Mouse (Mus musculus) C2C12 (cell line): ENCODE measurements around the gene Osbpl3.

Experiments
- CEBPB ChIP-seq: IDR thresholded peaks from one replicate; pipeline ENCODE4 v1.6.1; 2011; ENCODE audit warnings: low read depth, mild to moderate bottlenecking, control low read depth, moderate library complexity
- CTCF ChIP-seq: IDR thresholded peaks from one replicate; pipeline ENCODE4 v1.5.1; 2011; ENCODE audit not compliant: control insufficient read depth, insufficient read depth, insufficient read length
- MAX ChIP-seq: IDR thresholded peaks from one replicate; pipeline ENCODE4 v1.6.1; 2011; ENCODE audit warnings: mild to moderate bottlenecking, control low read depth
- USF1 ChIP-seq: IDR thresholded peaks from one replicate; pipeline ENCODE4 v1.6.1; 2011; ENCODE audit warnings: low read depth, mild to moderate bottlenecking, control low read depth, moderate library complexity

DNA sequence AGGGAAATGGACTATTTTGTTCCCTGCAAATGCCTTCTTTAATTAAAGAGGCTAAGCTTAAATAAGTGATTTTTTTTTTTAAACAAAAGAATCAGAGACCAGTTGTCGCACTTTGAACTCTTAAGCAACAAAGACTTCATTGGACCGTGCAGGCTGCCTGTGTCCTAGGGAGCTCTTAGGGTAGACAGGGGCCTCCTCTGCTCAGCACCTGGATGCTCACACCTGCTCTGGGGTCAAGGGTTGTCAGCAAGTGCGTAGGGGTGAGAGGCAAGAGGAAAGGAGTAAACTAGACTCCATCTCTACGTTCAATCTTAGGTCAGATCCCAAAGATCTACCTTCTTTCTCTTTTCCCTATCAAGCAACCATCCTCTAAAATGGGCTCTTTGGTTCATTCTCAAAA is 37.0 kb downstream of the Osbpl3 start:
- no peak for TF ChIP-seq CTCF
- TF ChIP-seq MAX, result no peak
- no peak for TF ChIP-seq USF1
- no peak for TF ChIP-seq CEBPB
